Mouse (Mus musculus) monocyte, adult 2 months (primary cell): ENCODE data around the gene Tmem116.
"Not testable (repeated sequence)": the region's sequence is repeated elsewhere in the genome, so short reads cannot be mapped to it uniquely, and the experiment has no call there.

Experiments
- DNase-seq, 2 experiments: peaks; one replicate each; pipeline ENCODE4 v3.0.0; 2022; ENCODE audit warnings: low spot score in 2 of 2, low read depth in 1 of 2

Tmem116 gene

DNA sequence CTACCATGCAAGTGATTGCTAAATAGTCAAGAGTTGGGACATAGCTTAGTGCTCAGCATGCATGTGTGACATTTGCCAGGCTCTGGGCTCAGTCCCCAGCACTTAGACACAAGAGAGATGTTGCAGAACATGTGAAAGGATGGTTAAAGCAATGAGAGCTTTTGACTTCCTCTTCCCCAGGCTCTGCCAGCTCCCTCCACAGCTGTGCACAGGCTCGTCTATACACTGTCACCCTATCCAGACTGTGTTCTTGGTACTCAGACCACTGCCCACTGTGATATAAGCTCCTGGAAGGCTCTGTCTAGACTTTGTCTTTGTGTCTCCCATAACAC, 10.4 kb downstream of the Tmem116 start:
- no peak for DNase-seq

DNA sequence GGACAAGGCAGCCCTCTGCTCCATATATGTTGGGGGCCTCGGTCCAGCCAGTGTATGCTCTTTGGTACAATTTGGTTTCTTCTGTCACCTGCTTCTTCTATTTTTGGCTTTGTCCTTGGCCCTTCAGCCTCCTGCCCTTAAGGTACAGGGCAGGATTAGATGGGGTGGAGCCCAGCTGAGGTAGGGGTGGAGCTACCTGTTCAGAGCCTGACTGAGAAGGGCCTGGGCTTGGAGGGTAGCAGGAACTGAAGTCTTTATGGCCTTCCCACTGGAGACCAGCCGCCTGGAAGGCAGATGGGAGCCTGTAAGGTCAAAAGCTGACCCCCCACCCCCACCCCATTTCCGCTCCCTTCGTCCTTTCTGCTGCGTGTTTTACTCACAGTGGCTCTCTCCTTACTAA, 11.3 kb downstream of the Tmem116 start:
- DNase-seq = no peak

DNA sequence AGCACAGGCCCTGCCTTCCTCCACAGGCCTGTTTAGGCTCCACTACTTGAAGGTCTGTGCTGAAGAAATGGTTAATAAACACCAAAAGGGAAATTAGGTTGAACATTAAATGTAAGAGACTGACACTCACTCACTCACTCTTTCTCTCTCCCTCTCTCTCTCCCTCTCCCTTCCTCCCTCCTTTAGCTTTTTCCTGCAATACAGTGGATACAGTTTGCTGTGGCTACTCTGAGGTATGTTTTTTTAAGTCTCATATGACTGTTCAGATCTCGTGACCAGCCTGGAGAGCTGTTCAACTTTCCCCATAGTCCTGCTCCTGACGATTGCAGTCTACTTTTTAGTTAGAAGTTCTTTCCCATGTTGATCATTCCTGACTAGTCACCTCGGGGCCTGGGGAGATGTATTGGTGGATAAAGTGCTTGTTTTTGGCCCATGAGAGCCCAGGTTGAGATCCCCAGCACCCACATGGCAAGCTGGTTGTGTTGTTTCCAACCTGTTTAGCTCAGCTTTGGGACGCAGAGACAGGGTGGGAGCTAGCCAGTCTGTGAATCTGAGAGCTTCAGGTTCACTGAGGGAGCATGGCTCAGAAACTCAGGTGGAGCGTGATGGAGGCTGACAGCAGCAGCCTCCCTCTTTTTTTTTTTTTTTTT, 12.0 kb downstream of the Tmem116 start:
- DNase-seq = no peak

DNA sequence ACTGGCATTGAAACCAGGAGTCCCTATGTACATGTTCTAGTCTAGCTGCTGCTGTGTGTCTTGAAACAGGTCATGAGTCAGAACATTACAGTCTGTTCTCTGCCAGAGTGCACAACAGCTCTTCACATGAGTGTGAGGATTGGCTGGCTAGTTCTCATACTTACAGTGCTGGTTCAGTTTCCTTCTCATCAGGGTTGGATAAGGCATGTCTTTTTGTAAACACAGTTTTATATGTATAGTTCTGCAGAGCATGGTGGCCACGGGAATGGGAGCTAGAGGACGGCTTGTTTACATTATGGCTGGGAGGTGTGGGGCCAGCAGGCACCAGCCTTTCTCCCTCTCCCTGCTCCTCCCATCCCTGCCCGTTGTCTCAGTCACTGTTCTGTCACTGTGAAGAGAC, 17.9 kb downstream of the Tmem116 start:
- DNase-seq = no peak

DNA sequence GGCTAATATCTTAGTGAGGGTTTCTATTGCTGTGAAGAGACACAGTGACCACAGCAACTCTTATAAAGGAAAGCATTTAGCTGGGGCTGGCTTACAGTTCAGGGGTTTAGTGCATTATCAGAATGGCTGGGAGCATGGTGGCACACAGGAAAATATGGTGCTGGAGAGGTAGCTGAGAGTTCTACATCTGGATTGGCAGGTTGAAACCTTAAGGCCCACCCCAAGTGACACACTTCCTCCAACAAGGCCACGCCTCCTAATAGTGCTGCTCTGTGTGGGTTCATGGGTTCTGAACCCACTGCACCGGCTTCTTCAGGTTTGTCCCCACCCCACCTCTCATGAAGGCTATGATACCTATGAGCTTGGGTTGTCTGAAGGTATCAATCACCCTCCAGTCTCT, 20.7 kb downstream of the Tmem116 start:
- DNase-seq = no peak

DNA sequence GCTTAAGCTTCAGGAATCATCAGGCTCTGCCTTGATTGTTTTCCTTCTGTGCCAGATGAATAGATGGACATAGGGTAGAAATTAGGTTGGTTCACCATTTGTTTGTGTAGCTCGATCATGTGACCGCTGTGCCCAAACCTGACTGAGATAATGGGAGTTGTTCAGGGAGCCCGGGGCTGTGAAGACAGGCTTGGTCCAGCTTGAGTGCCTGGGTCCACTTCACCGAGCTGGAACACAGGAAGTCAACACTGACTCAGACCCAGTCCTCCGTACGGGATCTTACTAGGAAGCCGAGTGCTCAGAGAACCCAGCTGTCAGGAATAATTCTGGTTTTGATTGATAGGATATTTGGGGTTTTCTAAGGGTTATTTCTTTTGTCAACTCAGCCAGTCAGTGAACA, 22.9 kb downstream of the Tmem116 start:
- DNase-seq = no peak

DNA sequence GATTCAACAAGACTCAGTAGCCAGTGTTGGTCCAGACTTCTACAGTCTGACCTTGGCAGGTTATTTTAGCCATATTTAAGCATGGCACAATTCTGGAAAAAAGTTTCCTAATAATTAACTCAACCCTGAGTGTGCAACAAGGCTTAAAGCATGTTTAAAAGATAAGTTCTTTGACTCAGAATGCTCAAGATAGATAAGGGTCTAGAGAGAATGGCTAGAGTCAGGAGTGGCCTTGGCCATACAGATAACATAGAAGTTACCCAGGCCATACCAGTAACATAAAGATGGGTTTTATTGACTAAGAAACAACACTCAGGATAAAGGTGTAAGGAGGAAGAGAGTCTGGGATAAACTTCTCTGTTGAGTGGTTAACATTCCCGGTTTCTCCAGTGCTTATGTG, 24.3 kb downstream of the Tmem116 start:
- no peak for DNase-seq

DNA sequence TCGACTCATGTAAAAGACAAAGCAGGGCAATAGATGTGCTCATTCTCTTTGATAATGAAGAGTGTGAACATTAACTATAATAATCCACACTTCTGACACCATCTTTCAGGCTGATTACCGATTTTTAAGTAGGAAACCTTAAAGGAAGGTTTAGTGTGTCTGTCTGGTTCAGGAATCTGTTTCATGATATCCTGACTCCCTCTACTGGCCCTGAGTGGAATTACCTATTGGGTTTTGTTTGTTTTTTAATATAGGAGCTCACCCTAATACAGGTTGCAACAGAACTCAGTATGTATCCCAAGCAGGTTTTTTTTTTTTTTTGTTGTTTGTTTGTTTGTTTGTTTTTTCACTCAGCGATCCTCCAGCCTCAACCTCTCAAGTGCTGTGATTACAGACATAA, 26.0 kb downstream of the Tmem116 start:
- DNase-seq = no peak

DNA sequence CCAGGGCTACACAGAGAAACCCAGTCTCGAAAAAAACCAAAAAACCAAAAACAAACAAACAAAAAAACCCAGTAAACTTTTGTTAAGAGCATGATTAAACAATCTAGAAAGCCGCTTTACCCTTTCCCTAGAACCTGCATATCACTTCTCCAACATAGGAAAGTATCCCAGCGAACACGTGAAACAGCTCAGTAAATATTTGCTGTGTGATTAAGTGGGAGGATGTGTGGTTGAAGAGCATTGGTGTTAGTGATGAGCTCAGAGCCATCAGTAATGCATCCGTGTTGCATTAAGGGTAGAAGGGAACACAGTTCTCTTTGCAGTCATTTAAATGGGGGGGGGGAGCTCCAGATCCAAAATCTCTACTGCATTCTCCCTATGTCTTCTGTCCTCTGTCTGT, 33.1 kb downstream of the Tmem116 start:
- no peak for DNase-seq

DNA sequence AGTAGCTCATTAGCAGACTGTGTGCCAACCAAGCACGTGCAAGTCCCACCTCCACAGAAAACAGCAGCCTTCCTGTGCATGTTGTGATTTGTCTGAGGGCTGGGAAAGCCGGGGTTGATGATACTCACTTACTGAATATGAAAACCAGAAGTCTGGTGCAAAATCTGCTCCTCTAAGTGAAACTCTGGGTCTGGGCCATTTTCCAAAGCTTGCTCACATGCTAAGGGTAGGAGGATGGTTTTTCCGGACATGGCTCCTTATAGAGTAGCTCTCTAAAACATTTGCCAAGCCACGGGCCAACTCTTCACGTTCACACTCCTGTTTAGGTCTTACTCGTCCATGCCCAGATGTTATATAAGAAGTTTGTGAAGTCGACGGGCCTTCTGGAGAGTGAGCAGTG, 41.6 kb downstream of the Tmem116 start:
- DNase-seq = no peak

DNA sequence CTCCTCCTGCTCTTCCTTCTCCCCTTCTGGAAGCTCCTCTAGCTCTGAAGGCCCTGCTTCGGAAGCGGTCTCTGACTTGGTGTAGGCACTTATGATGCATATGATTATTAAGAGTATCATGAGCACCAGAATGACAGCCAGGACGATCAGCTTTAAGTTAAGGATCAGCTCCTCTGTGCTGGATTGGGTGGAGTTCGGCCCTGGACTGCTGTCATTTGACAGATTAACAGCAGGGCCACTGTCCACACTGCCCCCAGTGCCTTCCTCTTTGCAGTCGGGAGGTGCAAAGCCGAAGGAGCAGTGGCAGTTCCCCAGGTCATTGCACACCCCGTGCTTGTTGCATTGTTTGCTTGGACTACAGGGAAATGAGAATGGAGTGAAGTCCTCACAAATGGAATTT, 49.0 kb downstream of the Tmem116 start:
- DNase-seq = no peak

DNA sequence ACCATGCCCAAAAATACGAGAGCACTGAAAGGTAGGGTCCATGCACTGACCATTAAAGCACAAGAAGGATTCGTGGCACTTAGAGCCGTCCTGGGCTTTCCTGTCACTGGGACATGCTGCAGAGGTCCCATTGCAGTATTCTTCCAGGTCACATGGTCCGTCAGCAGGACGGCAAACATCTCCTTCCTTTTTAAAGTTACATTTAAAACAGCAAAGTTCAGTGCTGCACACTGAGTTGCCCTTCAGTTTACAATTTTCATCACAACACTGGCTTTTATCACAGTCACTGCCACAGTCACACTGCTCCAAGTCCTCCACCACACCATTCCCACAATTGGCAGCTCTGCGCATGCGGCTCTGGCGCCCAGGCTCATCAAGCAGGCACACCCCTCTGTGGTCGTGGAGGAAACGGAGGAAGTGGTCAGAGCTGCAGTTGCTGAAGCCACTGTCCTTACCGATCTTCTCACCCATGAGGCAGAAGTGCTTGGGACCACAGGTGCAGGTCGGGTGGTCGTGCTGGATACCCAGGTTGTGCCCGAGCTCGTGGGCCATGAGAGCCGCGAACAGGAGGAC, 49.8 kb downstream of the Tmem116 start:
- peak in 1 of 2 experiments; percentile 22 for DNase-seq

DNA sequence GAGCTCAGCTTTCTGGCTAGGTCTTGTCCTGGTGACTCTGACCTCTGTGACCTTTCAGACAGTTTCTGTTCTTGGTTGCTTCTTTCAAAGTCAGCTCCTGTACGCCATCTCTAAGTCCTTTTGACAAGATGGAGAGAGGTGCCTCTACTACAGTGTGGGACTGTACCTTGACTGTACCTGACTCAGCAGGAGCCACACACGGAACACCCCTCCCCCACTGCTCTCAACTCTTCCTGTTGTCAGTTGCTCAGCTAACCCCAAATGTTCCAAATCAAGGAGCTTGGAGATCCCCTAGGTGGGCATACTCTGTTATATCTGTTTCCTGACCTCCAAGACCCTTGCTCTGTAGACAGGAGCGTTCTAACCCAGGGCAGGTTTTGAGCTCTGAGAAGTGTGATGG, 51.5 kb downstream of the Tmem116 start, which contains the start of gene Adam1b:
TSS of gene Adam1b (minus strand) at position 205 of the 400 bp plus-strand sequence.
- DNase-seq = no peak

DNA sequence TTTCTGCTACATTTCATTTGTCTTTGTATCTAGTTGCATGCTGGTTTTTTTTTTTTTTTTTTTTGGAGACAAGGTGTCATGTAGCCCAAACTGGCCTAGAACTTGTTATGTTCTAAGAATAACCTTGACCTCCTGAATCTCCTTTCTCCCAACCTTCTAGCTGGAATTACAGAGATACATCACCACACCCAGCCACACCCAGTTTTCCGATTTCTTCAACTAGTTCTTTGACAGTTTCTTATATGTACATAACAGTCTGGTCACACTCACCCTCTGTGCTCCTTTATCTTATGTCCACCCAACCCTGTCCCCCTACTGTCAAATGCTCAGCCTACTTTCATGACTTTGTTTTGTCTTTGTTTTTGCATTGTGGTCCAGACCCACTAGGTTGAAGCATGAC, 55.2 kb downstream of the Tmem116 start:
- DNase-seq = no peak

DNA sequence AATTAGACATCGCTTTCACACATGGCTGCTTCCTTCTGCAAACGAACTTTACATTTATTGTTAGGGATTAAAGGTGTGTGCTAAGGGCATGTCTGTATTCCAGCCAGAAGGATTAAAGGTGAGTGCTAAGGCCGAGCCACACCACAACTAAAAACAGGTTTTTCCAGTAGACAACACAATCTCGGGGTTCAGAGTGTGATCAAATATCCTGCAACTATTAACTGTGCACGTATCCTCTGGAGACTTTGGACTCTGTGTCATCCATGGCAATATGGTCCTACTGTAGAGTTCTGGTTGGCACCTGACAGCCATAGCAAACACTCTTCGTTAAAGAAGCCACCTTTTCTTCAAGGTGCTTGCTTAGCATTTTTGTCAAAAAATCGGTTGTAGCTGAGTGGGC, 58.3 kb downstream of the Tmem116 start:
- DNase-seq = no peak

DNA sequence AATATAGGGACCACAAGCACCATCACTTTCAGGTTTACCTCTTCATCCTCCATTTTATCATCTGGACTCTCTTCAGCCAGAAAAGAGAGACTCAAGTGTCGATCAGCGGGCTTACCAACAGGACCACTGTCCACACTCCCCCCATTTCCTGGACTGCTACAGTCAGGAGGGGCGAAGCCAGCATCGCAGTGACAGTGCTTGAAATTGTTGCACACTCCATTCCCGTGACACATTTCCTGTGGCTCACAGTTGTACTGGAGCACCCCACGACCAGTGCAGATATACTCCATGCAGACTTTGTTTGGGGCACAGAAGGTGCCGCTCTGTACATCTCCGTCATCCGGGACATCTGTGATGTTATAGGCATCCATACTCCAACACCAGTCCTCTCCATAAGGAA, 67.3 kb downstream of the Tmem116 start:
- DNase-seq = no peak

DNA sequence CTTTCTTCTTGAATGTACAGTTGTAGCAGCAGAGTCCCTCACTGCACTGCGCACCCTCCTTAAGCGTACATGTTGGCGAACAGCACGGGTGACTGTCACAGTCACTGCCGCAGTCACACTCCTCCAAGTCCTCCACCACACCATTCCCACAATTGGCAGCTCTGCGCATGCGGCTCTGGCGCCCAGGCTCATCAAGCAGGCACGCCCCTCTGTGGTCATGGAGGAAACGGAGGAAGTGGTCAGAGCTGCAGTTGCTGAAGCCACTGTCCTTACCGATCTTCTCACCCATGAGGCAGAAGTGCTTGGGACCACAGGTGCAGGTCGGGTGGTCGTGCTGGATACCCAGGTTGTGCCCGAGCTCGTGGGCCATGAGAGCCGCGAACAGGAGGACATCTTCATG, 68.1 kb downstream of the Tmem116 start:
- DNase-seq = not testable (repeated sequence)

DNA sequence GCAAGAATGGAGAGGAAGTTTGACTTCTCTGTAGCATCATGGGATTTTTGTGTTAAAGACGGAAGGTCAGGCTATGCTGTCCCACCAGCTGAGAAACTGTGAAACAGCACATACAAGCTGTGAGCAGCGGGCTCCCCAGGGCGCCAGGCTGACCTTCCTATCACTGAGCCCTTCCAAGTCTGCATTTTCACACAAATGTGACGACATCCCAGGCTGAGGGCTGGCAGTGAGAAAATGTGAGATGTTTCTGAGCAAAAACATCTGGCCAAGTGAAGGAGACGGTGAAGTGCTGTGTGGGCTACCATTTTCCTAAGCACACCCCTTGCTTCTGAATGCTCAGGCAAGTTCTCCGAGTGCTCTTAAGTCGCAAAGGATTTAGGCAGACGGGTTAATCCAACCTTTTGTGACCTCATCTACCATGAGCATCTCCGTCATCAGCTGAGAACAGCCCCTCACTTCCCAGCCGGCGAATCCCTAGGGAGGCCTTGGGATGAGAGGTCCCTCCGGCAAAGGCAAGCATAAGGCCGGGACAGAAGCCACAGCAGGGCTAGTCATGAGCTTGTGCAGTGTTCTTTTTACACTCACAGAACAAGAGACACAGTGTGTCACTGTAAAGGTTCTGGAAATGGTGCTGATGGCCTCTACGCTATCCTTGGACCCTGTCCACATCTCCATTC, 74.2 kb downstream of the Tmem116 start:
- DNase-seq = no peak

DNA sequence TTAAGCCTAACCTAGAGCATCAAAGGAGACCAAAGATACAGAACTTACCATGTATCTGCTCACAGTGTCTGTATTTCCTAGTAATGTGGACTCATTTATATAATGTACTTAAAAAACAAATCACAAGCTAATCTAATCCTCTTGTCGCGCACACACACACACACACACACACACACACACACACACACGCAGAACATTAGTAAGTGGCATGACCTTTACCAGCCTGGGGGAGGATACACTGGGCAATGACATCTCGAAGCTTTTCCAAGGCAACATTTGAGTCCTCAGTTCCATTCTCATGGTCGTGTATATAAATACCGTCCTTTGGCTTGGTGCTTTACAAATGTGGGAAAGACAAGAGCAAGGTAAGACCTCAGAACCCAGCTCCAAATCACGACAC, 74.8 kb downstream of the Tmem116 start:
- no peak for DNase-seq

DNA sequence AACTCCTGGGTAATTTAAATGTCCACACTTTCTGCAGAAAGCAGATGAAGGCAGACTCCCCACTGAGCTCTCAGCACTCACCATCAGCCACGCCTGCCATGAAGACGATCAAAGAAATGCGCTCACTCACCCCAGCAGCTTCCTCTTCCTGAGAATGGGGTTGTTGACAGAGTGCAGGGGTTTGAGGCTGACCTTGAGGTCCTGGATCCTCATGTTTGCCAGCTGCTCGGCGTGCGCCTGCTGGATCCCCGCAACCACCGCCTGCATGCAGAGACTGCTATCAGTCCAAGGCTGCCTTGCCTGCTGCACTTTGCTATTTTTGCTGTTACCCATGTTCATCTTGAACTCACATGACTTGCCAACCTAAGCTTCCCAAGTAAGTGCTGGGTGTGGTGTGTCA, 75.3 kb downstream of the Tmem116 start:
- DNase-seq = no peak

DNA sequence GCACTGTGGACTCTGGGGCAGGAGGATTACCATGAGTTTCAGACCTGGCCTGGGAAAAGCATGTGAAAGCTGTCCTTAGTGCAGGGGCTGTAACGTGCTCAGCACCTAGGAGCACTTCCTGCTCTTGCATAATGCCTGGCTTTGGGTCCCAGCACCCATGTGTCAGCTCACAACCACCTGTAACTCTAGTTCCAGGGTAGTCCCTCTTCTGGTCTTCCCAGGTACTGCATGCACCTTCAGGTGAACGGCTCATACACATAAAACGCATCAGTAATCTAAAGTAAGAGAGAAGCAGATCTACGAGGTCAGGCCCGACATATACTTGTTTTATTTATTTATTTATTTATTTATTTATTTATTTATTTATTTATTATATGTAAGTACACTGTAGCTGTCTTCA, 82.8 kb downstream of the Tmem116 start:
- no peak for DNase-seq

DNA sequence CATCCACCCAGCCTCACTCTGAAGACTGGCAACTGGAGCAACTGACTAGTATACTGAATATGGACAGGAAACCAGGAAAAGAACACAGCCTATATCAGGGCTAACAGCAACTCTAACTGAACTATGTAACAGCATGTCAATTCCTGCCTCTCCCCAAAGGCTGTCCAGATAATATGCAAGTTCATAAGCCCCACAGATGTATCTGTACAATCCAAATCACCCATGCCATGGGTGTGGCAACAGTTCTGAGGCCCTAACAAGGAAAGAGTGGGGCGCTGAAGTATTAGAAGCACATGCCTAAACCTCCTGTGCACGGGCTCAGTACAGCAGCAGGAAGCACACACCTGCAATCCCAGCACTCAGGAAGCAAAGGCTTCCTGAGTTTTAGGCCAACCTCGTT, 83.4 kb downstream of the Tmem116 start:
- DNase-seq = no peak
